Mouse (Mus musculus) hindbrain, embryonic 16.5 days (tissue): ENCODE data around the gene Espn. TPM values are rescaled to one million over a fixed set of nuclear protein-coding genes. Genes with fewer than 3 reads are reported as not detected.

Experiments
- ATAC-seq: fragments of 200-750 bp; cut with Nextera tagmentation; 2 replicates; pipeline ENCODE4 v1.8.0; 2017; ENCODE audit warnings: moderate TSS enrichment, moderate library complexity
- H3K27ac ChIP-seq: fragments of 300-500 bp; sonication (generic); 2 replicates; pipeline ENCODE4 v1.5.1; 2014; ENCODE audit warnings: low read depth, mild to moderate bottlenecking, control low read depth, low read length, moderate library complexity
- H3K27me3 ChIP-seq: fragments of 300-500 bp; sonication (generic); replicated peaks from 2 replicates; pipeline ENCODE4 v1.6.1; 2014; ENCODE audit warnings: low read length; ENCODE audit not compliant: control insufficient read depth, insufficient read depth
- H3K36me3 ChIP-seq: fragments of 300-500 bp; sonication (generic); 2 replicates; pipeline ENCODE4 v1.6.1; 2014; ENCODE audit warnings: mild to moderate bottlenecking, low read length, moderate library complexity, mixed read lengths; ENCODE audit not compliant: control insufficient read depth, insufficient read depth
- H3K4me1 ChIP-seq: fragments of 300-500 bp; sonication (generic); 2 replicates; pipeline ENCODE4 v1.6.1; 2014; ENCODE audit warnings: low read depth, low read length; ENCODE audit not compliant: control insufficient read depth, insufficient read depth
- H3K4me2 ChIP-seq: fragments of 300-500 bp; sonication (generic); 2 replicates; pipeline ENCODE4 v1.6.1; 2014; ENCODE audit warnings: mild to moderate bottlenecking, low read length, control low read depth, moderate library complexity
- H3K4me3 ChIP-seq: fragments of 300-500 bp; sonication (generic); 2 replicates; pipeline ENCODE4 v1.5.1; 2014; ENCODE audit warnings: mild to moderate bottlenecking, low read length, control low read depth, moderate library complexity
- H3K9ac ChIP-seq: fragments of 300-500 bp; sonication (generic); 2 replicates; pipeline ENCODE4 v1.6.1; 2014; ENCODE audit warnings: low read depth, mild to moderate bottlenecking, control low read depth, low read length, moderate library complexity
- H3K9me3 ChIP-seq: fragments of 300-500 bp; sonication (generic); 2 replicates; pipeline ENCODE4 v1.6.1; 2014; ENCODE audit warnings: mild to moderate bottlenecking, low read length, moderate library complexity; ENCODE audit not compliant: control insufficient read depth
- WGBS: fragments of 180-500 bp; shearing (Covaris S2); extraction: QIAGEN DNeasy Blood & Tissue Kit; methylation state at CpG from one replicate; pipeline ENCODE4 v1.1.7; 2014; 5-methylcytosine and 5-hydroxymethylcytosine counted together
- polyA plus RNA-seq: library from polyadenylated mRNA; unstranded; fragments of >200 nt; fragmentation: Nextera tagmentation; extraction: Ambion mirVana; gene quantifications from 2 replicates; pipeline ENCODE4 v1.2.1, GENCODE M21; 2015

Gene Espn
- polyA plus RNA-seq, 1 experiment from 2014 or later, result 0.34 TPM

- ATAC-seq, result no peak
- H3K4me3 ChIP-seq, result no peak overlapping the region
- peaks cover 5% of the 10 kb centered on the region; the same call in 1 of the 2 replicates for H3K4me1 ChIP-seq
- H3K27me3 ChIP-seq, result peaks cover 5% of the 10 kb centered on the region
- no peak overlapping the region for H3K9ac ChIP-seq
- no peaks in the 10 kb centered on the region for H3K36me3 ChIP-seq
- H3K9me3 ChIP-seq, result no peaks in the 10 kb centered on the region
- 25% methylated on average over 1 of the region's 1 CpGs for WGBS
- no peak overlapping the region for H3K27ac ChIP-seq
- H3K4me2 ChIP-seq, result no peak overlapping the region
Measured at GRCm38 (mm10) chr4:152143632-152144031, 8.5 kb downstream of the Espn start.

GRCm38 (mm10) chr4:152141521-152142135 is 10.5 kb downstream of the Espn start:
- Histone ChIP-seq H3K9ac (no peak overlapping the region), H3K27me3 (peaks cover 10% of the 10 kb centered on the region), H3K36me3 (no peaks in the 10 kb centered on the region), H3K4me1 (peaks cover 10% of the 10 kb centered on the region), H3K4me2 (no peak overlapping the region), H3K4me3 (no peak overlapping the region), H3K9me3 (no peaks in the 10 kb centered on the region), H3K27ac (no peak overlapping the region)
- ATAC-seq, result no peak
- 52% methylated on average over 8 of the region's 8 CpGs for WGBS

GRCm38 (mm10) chr4:152140441-152140840 is 11.7 kb downstream of the Espn start:
- Histone ChIP-seq H3K27ac (no peak overlapping the region), H3K9ac (no peak overlapping the region), H3K4me1 (peaks cover 10% of the 10 kb centered on the region), H3K27me3 (peaks cover 10% of the 10 kb centered on the region), H3K36me3 (no peaks in the 10 kb centered on the region), H3K4me3 (no peak overlapping the region), H3K9me3 (no peaks in the 10 kb centered on the region), H3K4me2 (no peak overlapping the region)
- 32% methylated on average over 6 of the region's 6 CpGs for WGBS
- ATAC-seq, result peak; percentile 14; the same call in 1 of the 2 replicates

- Histone ChIP-seq H3K9ac (peak overlapping the region; percentile 47), H3K27ac (no peak overlapping the region), H3K27me3 (peaks cover 19% of the 10 kb centered on the region), H3K9me3 (no peaks in the 10 kb centered on the region), H3K36me3 (no peaks in the 10 kb centered on the region), H3K4me3 (peak overlapping the region; percentile 46), H3K4me2 (peak overlapping the region; percentile 77), H3K4me1 (peaks cover 10% of the 10 kb centered on the region)
- WGBS, result 3% methylated on average over 45 of the region's 51 CpGs
- ATAC-seq, result peak; percentile 70
Measured at GRCm38 (mm10) chr4:152138497-152139260, 13.5 kb downstream of the Espn start.

- H3K4me3 ChIP-seq, result no peak overlapping the region
- no peak for ATAC-seq
- H3K4me2 ChIP-seq, result no peak overlapping the region
- 97% methylated on average over 2 of the region's 2 CpGs for WGBS
- H3K9ac ChIP-seq, result no peak overlapping the region
- no peaks in the 10 kb centered on the region for H3K36me3 ChIP-seq
- no peak overlapping the region for H3K27ac ChIP-seq
- H3K27me3 ChIP-seq, result peaks cover 31% of the 10 kb centered on the region
- no peaks in the 10 kb centered on the region for H3K9me3 ChIP-seq
- H3K4me1 ChIP-seq, result peaks cover 12% of the 10 kb centered on the region
Measured at GRCm38 (mm10) chr4:152136876-152137250, 15.3 kb downstream of the Espn start.

GRCm38 (mm10) chr4:152136112-152136875 is 15.9 kb downstream of the Espn start:
- Histone ChIP-seq H3K4me1 (peaks cover 12% of the 10 kb centered on the region), H3K9me3 (no peaks in the 10 kb centered on the region), H3K36me3 (no peaks in the 10 kb centered on the region), H3K9ac (no peak overlapping the region), H3K4me2 (no peak overlapping the region), H3K27ac (no peak overlapping the region), H3K4me3 (no peak overlapping the region), H3K27me3 (peaks cover 35% of the 10 kb centered on the region)
- 30% methylated on average over 6 of the region's 6 CpGs for WGBS
- no peak for ATAC-seq

- ATAC-seq, result no peak
- WGBS, result 78% methylated on average over 12 of the region's 12 CpGs
- Histone ChIP-seq H3K27me3 (peaks cover 42% of the 10 kb centered on the region), H3K9ac (no peak overlapping the region), H3K9me3 (no peaks in the 10 kb centered on the region), H3K27ac (no peak overlapping the region), H3K4me3 (no peak overlapping the region), H3K4me2 (no peak overlapping the region), H3K4me1 (peaks cover 21% of the 10 kb centered on the region), H3K36me3 (no peaks in the 10 kb centered on the region)
Measured at GRCm38 (mm10) chr4:152135363-152135762, 16.8 kb downstream of the Espn start.

GRCm38 (mm10) chr4:152134507-152134906 is 17.7 kb downstream of the Espn start:
- peaks cover 21% of the 10 kb centered on the region for H3K4me1 ChIP-seq
- no peak overlapping the region for H3K27ac ChIP-seq
- H3K4me2 ChIP-seq, result no peak overlapping the region
- H3K9ac ChIP-seq, result no peak overlapping the region
- H3K36me3 ChIP-seq, result no peaks in the 10 kb centered on the region
- H3K9me3 ChIP-seq, result no peaks in the 10 kb centered on the region
- no peak for ATAC-seq
- peaks cover 51% of the 10 kb centered on the region for H3K27me3 ChIP-seq
- H3K4me3 ChIP-seq, result no peak overlapping the region

- H3K4me1 ChIP-seq, result peaks cover 12% of the 10 kb centered on the region
- H3K4me2 ChIP-seq, result no peak overlapping the region
- no peak for ATAC-seq
- H3K27ac ChIP-seq, result no peak overlapping the region
- no peak overlapping the region for H3K9ac ChIP-seq
- no peak overlapping the region for H3K4me3 ChIP-seq
- H3K27me3 ChIP-seq, result peaks cover 56% of the 10 kb centered on the region
- no peaks in the 10 kb centered on the region for H3K9me3 ChIP-seq
- no peaks in the 10 kb centered on the region for H3K36me3 ChIP-seq
- 50% methylated on average over 5 of the region's 5 CpGs for WGBS
Measured at GRCm38 (mm10) chr4:152133213-152133612, 19.0 kb downstream of the Espn start.
